Mouse (Mus musculus): Measurements from ENCODE around the gene Gpt2. TPM values are rescaled to one million over a fixed set of nuclear protein-coding genes. Genes with fewer than 3 reads are reported as not detected.

The Gpt2 gene
- polyA plus RNA-seq, 1 experiment from 2014 or later, result 62.5 TPM

- H3K4me1 ChIP-seq (ENCODE audit: control insufficient read depth, insufficient read depth, low read length), result no peaks in the 10 kb centered on the region
- H3K4me3 ChIP-seq (ENCODE audit: low read depth, low read length), result no peak overlapping the region
- no peak overlapping the region for H3K9ac ChIP-seq (ENCODE audit: low read length)
- no peak for ATAC-seq (ENCODE audit: insufficient number of reproducible peaks, low FRiP score, low TSS enrichment, low read depth)
- H3K27ac ChIP-seq (replicated peaks; ENCODE audit: low read depth, low read length), result no peak overlapping the region
- H3K4me2 ChIP-seq (ENCODE audit: low read depth, severe bottlenecking), result no peak overlapping the region
- DNase-seq (ENCODE audit: low spot score), result no peak
- 94% methylated on average over 4 of the region's 4 CpGs for WGBS
- H3K36me3 ChIP-seq (ENCODE audit: control insufficient read depth, insufficient read depth, low read length), result peaks cover 17% of the 10 kb centered on the region
- no peaks in the 10 kb centered on the region for H3K27me3 ChIP-seq (ENCODE audit: control insufficient read depth, insufficient read depth, low read length)
- no peaks in the 10 kb centered on the region for H3K9me3 ChIP-seq (ENCODE audit: control insufficient read depth, low read length)
These were observed 28.2 kb downstream of the Gpt2 start for GRCm38 (mm10) chr8:85520586-85520985.

- 92% methylated on average over 8 of the region's 8 CpGs for WGBS
- H3K4me2 ChIP-seq (ENCODE audit: low read depth, severe bottlenecking), result no peak overlapping the region
- H3K36me3 ChIP-seq (ENCODE audit: control insufficient read depth, insufficient read depth, low read length), result peaks cover 15% of the 10 kb centered on the region
- ATAC-seq (ENCODE audit: insufficient number of reproducible peaks, low FRiP score, low TSS enrichment, low read depth) (no peak), DNase-seq (ENCODE audit: low spot score) (no peak)
- H3K27me3 ChIP-seq (ENCODE audit: control insufficient read depth, insufficient read depth, low read length), result no peaks in the 10 kb centered on the region
- H3K9me3 ChIP-seq (ENCODE audit: control insufficient read depth, low read length), result no peaks in the 10 kb centered on the region
- no peak overlapping the region for H3K27ac ChIP-seq (replicated peaks; ENCODE audit: low read depth, low read length)
- H3K4me1 ChIP-seq (ENCODE audit: control insufficient read depth, insufficient read depth, low read length), result no peaks in the 10 kb centered on the region
- no peak overlapping the region for H3K4me3 ChIP-seq (ENCODE audit: low read depth, low read length)
- H3K9ac ChIP-seq (ENCODE audit: low read length), result no peak overlapping the region
These were observed 29.0 kb downstream of the Gpt2 start for GRCm38 (mm10) chr8:85521332-85521731.

- H3K4me2 ChIP-seq (ENCODE audit: low read depth, severe bottlenecking), result no peak overlapping the region
- H3K9ac ChIP-seq (ENCODE audit: low read length), result no peak overlapping the region
- DNase-seq (ENCODE audit: low spot score) (no peak), ATAC-seq (ENCODE audit: insufficient number of reproducible peaks, low FRiP score, low TSS enrichment, low read depth) (no peak)
- H3K27ac ChIP-seq (replicated peaks; ENCODE audit: low read depth, low read length), result no peak overlapping the region
- H3K4me3 ChIP-seq (ENCODE audit: low read depth, low read length), result no peak overlapping the region
- WGBS, result 92% methylated on average over 7 of the region's 7 CpGs
- no peaks in the 10 kb centered on the region for H3K27me3 ChIP-seq (ENCODE audit: control insufficient read depth, insufficient read depth, low read length)
- no peaks in the 10 kb centered on the region for H3K4me1 ChIP-seq (ENCODE audit: control insufficient read depth, insufficient read depth, low read length)
- H3K36me3 ChIP-seq (ENCODE audit: control insufficient read depth, insufficient read depth, low read length), result peaks cover 13% of the 10 kb centered on the region
- no peaks in the 10 kb centered on the region for H3K9me3 ChIP-seq (ENCODE audit: control insufficient read depth, low read length)
These were observed 31.7 kb downstream of the Gpt2 start for GRCm38 (mm10) chr8:85524086-85524485.

GRCm38 (mm10) chr8:85526105-85526504, 33.7 kb downstream of the Gpt2 start:
- WGBS, result 39% methylated on average over 6 of the region's 6 CpGs
- peak; percentile 71 for DNase-seq (ENCODE audit: low spot score)
- H3K27me3 ChIP-seq (ENCODE audit: control insufficient read depth, insufficient read depth, low read length), result no peaks in the 10 kb centered on the region
- no peak overlapping the region for H3K9ac ChIP-seq (ENCODE audit: low read length)
- no peak overlapping the region for H3K4me2 ChIP-seq (ENCODE audit: low read depth, severe bottlenecking)
- no peak overlapping the region for H3K4me3 ChIP-seq (ENCODE audit: low read depth, low read length)
- peaks cover 7% of the 10 kb centered on the region for H3K36me3 ChIP-seq (ENCODE audit: control insufficient read depth, insufficient read depth, low read length)
- no peak overlapping the region for H3K27ac ChIP-seq (replicated peaks; ENCODE audit: low read depth, low read length)
- ATAC-seq (ENCODE audit: insufficient number of reproducible peaks, low FRiP score, low TSS enrichment, low read depth), result no peak
- H3K4me1 ChIP-seq (ENCODE audit: control insufficient read depth, insufficient read depth, low read length), result no peaks in the 10 kb centered on the region
- H3K9me3 ChIP-seq (ENCODE audit: control insufficient read depth, low read length), result no peaks in the 10 kb centered on the region

GRCm38 (mm10) chr8:85528959-85529358, 36.6 kb downstream of the Gpt2 start:
- H3K27me3 ChIP-seq (ENCODE audit: control insufficient read depth, insufficient read depth, low read length), result no peaks in the 10 kb centered on the region
- 81% methylated on average over 3 of the region's 3 CpGs for WGBS
- no peaks in the 10 kb centered on the region for H3K9me3 ChIP-seq (ENCODE audit: control insufficient read depth, low read length)
- peaks cover 4% of the 10 kb centered on the region; the same call in 1 of the 2 replicates for H3K36me3 ChIP-seq (ENCODE audit: control insufficient read depth, insufficient read depth, low read length)
- no peak overlapping the region for H3K4me3 ChIP-seq (ENCODE audit: low read depth, low read length)
- H3K27ac ChIP-seq (replicated peaks; ENCODE audit: low read depth, low read length), result no peak overlapping the region
- no peaks in the 10 kb centered on the region for H3K4me1 ChIP-seq (ENCODE audit: control insufficient read depth, insufficient read depth, low read length)
- H3K9ac ChIP-seq (ENCODE audit: low read length), result no peak overlapping the region
- ATAC-seq (ENCODE audit: insufficient number of reproducible peaks, low FRiP score, low TSS enrichment, low read depth) (no peak), DNase-seq (ENCODE audit: low spot score) (no peak)
- no peak overlapping the region for H3K4me2 ChIP-seq (ENCODE audit: low read depth, severe bottlenecking)

- DNase-seq (ENCODE audit: low spot score), result no peak
- H3K27ac ChIP-seq (replicated peaks; ENCODE audit: low read depth, low read length), result no peak overlapping the region
- H3K4me3 ChIP-seq (ENCODE audit: low read depth, low read length), result no peak overlapping the region
- WGBS, result 90% methylated on average over 1 of the region's 1 CpGs
- no peaks in the 10 kb centered on the region for H3K4me1 ChIP-seq (ENCODE audit: control insufficient read depth, insufficient read depth, low read length)
- H3K27me3 ChIP-seq (ENCODE audit: control insufficient read depth, insufficient read depth, low read length), result no peaks in the 10 kb centered on the region
- ATAC-seq (ENCODE audit: insufficient number of reproducible peaks, low FRiP score, low TSS enrichment, low read depth), result no peak
- no peaks in the 10 kb centered on the region for H3K36me3 ChIP-seq (ENCODE audit: control insufficient read depth, insufficient read depth, low read length)
- H3K9ac ChIP-seq (ENCODE audit: low read length), result no peak overlapping the region
- H3K9me3 ChIP-seq (ENCODE audit: control insufficient read depth, low read length), result no peaks in the 10 kb centered on the region
- H3K4me2 ChIP-seq (ENCODE audit: low read depth, severe bottlenecking), result no peak overlapping the region
These were observed 38.3 kb downstream of the Gpt2 start for GRCm38 (mm10) chr8:85530717-85531116.

- Histone ChIP-seq H3K9me3 (ENCODE audit: control insufficient read depth, low read length) (no peaks in the 10 kb centered on the region), H3K4me1 (ENCODE audit: control insufficient read depth, insufficient read depth, low read length) (no peaks in the 10 kb centered on the region), H3K9ac (ENCODE audit: low read length) (no peak overlapping the region), H3K4me3 (ENCODE audit: low read depth, low read length) (no peak overlapping the region), H3K36me3 (ENCODE audit: control insufficient read depth, insufficient read depth, low read length) (no peaks in the 10 kb centered on the region; the same call in 1 of the 2 replicates), H3K27ac (replicated peaks; ENCODE audit: low read depth, low read length) (no peak overlapping the region), H3K4me2 (ENCODE audit: low read depth, severe bottlenecking) (no peak overlapping the region), H3K27me3 (ENCODE audit: control insufficient read depth, insufficient read depth, low read length) (no peaks in the 10 kb centered on the region)
- no peak for ATAC-seq (ENCODE audit: insufficient number of reproducible peaks, low FRiP score, low TSS enrichment, low read depth)
- WGBS, result 79% methylated on average over 3 of the region's 3 CpGs
- no peak for DNase-seq (ENCODE audit: low spot score)
These were observed 39.1 kb downstream of the Gpt2 start for GRCm38 (mm10) chr8:85531471-85531870.

GRCm38 (mm10) chr8:85532843-85533242, 40.5 kb downstream of the Gpt2 start:
- Histone ChIP-seq H3K36me3 (ENCODE audit: control insufficient read depth, insufficient read depth, low read length) (peaks cover 1% of the 10 kb centered on the region; the same call in 1 of the 2 replicates), H3K4me1 (ENCODE audit: control insufficient read depth, insufficient read depth, low read length) (no peaks in the 10 kb centered on the region), H3K9ac (ENCODE audit: low read length) (no peak overlapping the region), H3K27me3 (ENCODE audit: control insufficient read depth, insufficient read depth, low read length) (no peaks in the 10 kb centered on the region), H3K4me2 (ENCODE audit: low read depth, severe bottlenecking) (no peak overlapping the region), H3K9me3 (ENCODE audit: control insufficient read depth, low read length) (no peaks in the 10 kb centered on the region), H3K4me3 (ENCODE audit: low read depth, low read length) (no peak overlapping the region), H3K27ac (replicated peaks; ENCODE audit: low read depth, low read length) (no peak overlapping the region)
- ATAC-seq (ENCODE audit: insufficient number of reproducible peaks, low FRiP score, low TSS enrichment, low read depth) (no peak), DNase-seq (ENCODE audit: low spot score) (no peak)
- 91% methylated on average over 4 of the region's 4 CpGs for whole genome bisulfite sequencing

GRCm38 (mm10) chr8:85533434-85533833, 41.1 kb downstream of the Gpt2 start:
- no peaks in the 10 kb centered on the region for H3K27me3 ChIP-seq (ENCODE audit: control insufficient read depth, insufficient read depth, low read length)
- H3K4me2 ChIP-seq (ENCODE audit: low read depth, severe bottlenecking), result no peak overlapping the region
- no peaks in the 10 kb centered on the region for H3K9me3 ChIP-seq (ENCODE audit: control insufficient read depth, low read length)
- peaks cover 2% of the 10 kb centered on the region; the same call in 1 of the 2 replicates for H3K36me3 ChIP-seq (ENCODE audit: control insufficient read depth, insufficient read depth, low read length)
- ATAC-seq (ENCODE audit: insufficient number of reproducible peaks, low FRiP score, low TSS enrichment, low read depth) (no peak), DNase-seq (ENCODE audit: low spot score) (no peak)
- H3K27ac ChIP-seq (replicated peaks; ENCODE audit: low read depth, low read length), result no peak overlapping the region
- no peak overlapping the region for H3K4me3 ChIP-seq (ENCODE audit: low read depth, low read length)
- WGBS, result 97% methylated on average over 2 of the region's 2 CpGs
- H3K4me1 ChIP-seq (ENCODE audit: control insufficient read depth, insufficient read depth, low read length), result no peaks in the 10 kb centered on the region
- H3K9ac ChIP-seq (ENCODE audit: low read length), result no peak overlapping the region

All from limb, embryonic 11.5 days (tissue).